Mouse (Mus musculus): Measurements from ENCODE around the gene Dbh.
A peak's percentile ranks its signal among the peaks of the same experiment; 100 is the strongest.

The Dbh gene

GRCm38 (mm10) chr2:27164796-27165590 is at the start of gene Dbh:
Gene Dbh, plus strand, starts transcription at chr2:27165233.
- DNase-seq (ENCODE audit: extremely low read depth, insufficient read length, low spot score): no peak

- no peak for DNase-seq (ENCODE audit: extremely low read depth, insufficient read length, low spot score)
These were observed 46.6 kb upstream of the Dbh start for GRCm38 (mm10) chr2:27118452-27118851.

- no peak for DNase-seq (ENCODE audit: extremely low read depth, insufficient read length, low spot score)
These were observed 45.3 kb upstream of the Dbh start for GRCm38 (mm10) chr2:27119766-27120165.

- peak; percentile 39 for DNase-seq (ENCODE audit: extremely low read depth, insufficient read length, low spot score)
These were observed 44.8 kb upstream of the Dbh start for GRCm38 (mm10) chr2:27120241-27120641.

GRCm38 (mm10) chr2:27121626-27122355 is 43.2 kb upstream of the Dbh start:
- no peak for DNase-seq (ENCODE audit: extremely low read depth, insufficient read length, low spot score)

- no peak for DNase-seq (ENCODE audit: extremely low read depth, insufficient read length, low spot score)
These were observed 42.5 kb upstream of the Dbh start for GRCm38 (mm10) chr2:27122578-27122977.

GRCm38 (mm10) chr2:27123121-27123520 is 41.9 kb upstream of the Dbh start:
- no peak for DNase-seq (ENCODE audit: extremely low read depth, insufficient read length, low spot score)

GRCm38 (mm10) chr2:27125979-27126378 is 39.1 kb upstream of the Dbh start:
- DNase-seq (ENCODE audit: extremely low read depth, insufficient read length, low spot score): peak; percentile 25

- DNase-seq (ENCODE audit: extremely low read depth, insufficient read length, low spot score): no peak
These were observed 38.5 kb upstream of the Dbh start for GRCm38 (mm10) chr2:27126496-27126895.

GRCm38 (mm10) chr2:27128990-27129389 is 36.0 kb upstream of the Dbh start:
- DNase-seq (ENCODE audit: extremely low read depth, insufficient read length, low spot score): no peak

GRCm38 (mm10) chr2:27135935-27136334 is 29.1 kb upstream of the Dbh start:
- DNase-seq (ENCODE audit: extremely low read depth, insufficient read length, low spot score): no peak

GRCm38 (mm10) chr2:27136336-27136735 is 28.7 kb upstream of the Dbh start:
- no peak for DNase-seq (ENCODE audit: extremely low read depth, insufficient read length, low spot score)

- no peak for DNase-seq (ENCODE audit: extremely low read depth, insufficient read length, low spot score)
These were observed 28.2 kb upstream of the Dbh start for GRCm38 (mm10) chr2:27136789-27137188.

- DNase-seq (ENCODE audit: extremely low read depth, insufficient read length, low spot score): no peak
These were observed 26.7 kb upstream of the Dbh start for GRCm38 (mm10) chr2:27138356-27138755.

GRCm38 (mm10) chr2:27141950-27142693 is 22.9 kb upstream of the Dbh start, which contains the start of gene Fam163b:
Gene Fam163b, minus strand, starts transcription at chr2:27142491.
- DNase-seq (ENCODE audit: extremely low read depth, insufficient read length, low spot score): no peak

- no peak for DNase-seq (ENCODE audit: extremely low read depth, insufficient read length, low spot score)
These were observed 20.1 kb upstream of the Dbh start for GRCm38 (mm10) chr2:27144957-27145356.

GRCm38 (mm10) chr2:27146840-27147239 is 18.2 kb upstream of the Dbh start:
- no peak for DNase-seq (ENCODE audit: extremely low read depth, insufficient read length, low spot score)

GRCm38 (mm10) chr2:27149457-27149856 is 15.6 kb upstream of the Dbh start:
- DNase-seq (ENCODE audit: extremely low read depth, insufficient read length, low spot score): no peak

- no peak for DNase-seq (ENCODE audit: extremely low read depth, insufficient read length, low spot score)
These were observed 10.4 kb upstream of the Dbh start for GRCm38 (mm10) chr2:27154466-27155185.

- DNase-seq (ENCODE audit: extremely low read depth, insufficient read length, low spot score): no peak
These were observed 8.4 kb upstream of the Dbh start for GRCm38 (mm10) chr2:27156596-27156995.

GRCm38 (mm10) chr2:27161526-27161925 is 3.5 kb upstream of the Dbh start:
- no peak for DNase-seq (ENCODE audit: extremely low read depth, insufficient read length, low spot score)
